Mouse (Mus musculus) liver, embryonic 12.5 days (tissue): ENCODE data around the gene Snx17. TPM values are rescaled to one million over a fixed set of nuclear protein-coding genes. Genes with fewer than 3 reads are reported as not detected.

Experiments used
- polyA plus RNA-seq: library from polyadenylated mRNA; unstranded; fragments of >200 nt; fragmentation: Nextera tagmentation; extraction: Ambion mirVana; gene quantifications from 2 replicates; pipeline ENCODE4 v1.2.1, GENCODE M21; 2016

Gene Snx17
- polyA plus RNA-seq, 1 experiment from 2014 or later = 62.3 TPM

Other genes starting within 250 kb of the Snx17 start
- 4.2 and 5.1 TPM in 2 replicates for gene Cgref1, start 247.6 kb upstream of the Snx17 start, polyA plus RNA-seq
- gene Preb, start 232.9 kb upstream of the Snx17 start, polyA plus RNA-seq = 110 and 111 TPM in 2 replicates
- gene Tcf23, start 224.6 kb upstream of the Snx17 start, polyA plus RNA-seq = 0.06 and 0.08 TPM in 2 replicates
- 47.4 and 54.5 TPM in 2 replicates for gene Atraid, start 144.9 kb upstream of the Snx17 start, polyA plus RNA-seq
- 6.9 and 7.0 TPM in 2 replicates for gene Slc5a6, start 144.3 kb upstream of the Snx17 start, polyA plus RNA-seq
- 43.6 and 44.5 TPM in 2 replicates for gene Cad, start 138.4 kb upstream of the Snx17 start, polyA plus RNA-seq
- gene Dnajc5g, start 86.9 kb upstream of the Snx17 start, polyA plus RNA-seq = not detected in 2 replicates
- gene Slc30a3, start 85.0 kb upstream of the Snx17 start, polyA plus RNA-seq = 0.26 and 0.48 TPM in 2 replicates
- 0.12 TPM in 1 of 2 replicates, not detected in the other for gene Trim54, start 76.5 kb upstream of the Snx17 start, polyA plus RNA-seq
- gene Ucn, start 54.4 kb upstream of the Snx17 start, polyA plus RNA-seq = not detected in 2 replicates
- 25.8 and 27.0 TPM in 2 replicates for gene Mpv17, start 39.0 kb upstream of the Snx17 start, polyA plus RNA-seq
- 0.90 and 1.3 TPM in 2 replicates for gene Gm29609, start 13.3 kb upstream of the Snx17 start, polyA plus RNA-seq
- 51.5 and 53.1 TPM in 2 replicates for gene Gtf3c2, start 13.1 kb upstream of the Snx17 start, polyA plus RNA-seq
- 67.2 and 73.1 TPM in 2 replicates for gene Eif2b4, start 203 bp downstream of the Snx17 start, polyA plus RNA-seq
- 4.5 and 7.2 TPM in 2 replicates for gene Zfp513, start 9.1 kb downstream of the Snx17 start, polyA plus RNA-seq
- 195 and 204 TPM in 2 replicates for gene Ppm1g, start 27.5 kb downstream of the Snx17 start, polyA plus RNA-seq
- 60.1 and 64.8 TPM in 2 replicates for gene Nrbp1, start 47.6 kb downstream of the Snx17 start, polyA plus RNA-seq
- not detected in 2 replicates for gene Gm9970, start 48.0 kb downstream of the Snx17 start, polyA plus RNA-seq
- 4.6 and 6.1 TPM in 2 replicates for gene Krtcap3, start 58.5 kb downstream of the Snx17 start, polyA plus RNA-seq
- gene Ift172, start 97.9 kb downstream of the Snx17 start, polyA plus RNA-seq = 8.7 and 10.3 TPM in 2 replicates
- gene Fndc4, start 102.9 kb downstream of the Snx17 start, polyA plus RNA-seq = 13.9 and 15.7 TPM in 2 replicates
- 10.3 and 11.2 TPM in 2 replicates for gene Gckr, start 104.2 kb downstream of the Snx17 start, polyA plus RNA-seq